Mouse (Mus musculus) frontal cortex, postnatal 10 days (tissue): ENCODE results near the gene Chchd6.

ENCODE experiments used
- DNase-seq, 2 experiments: peaks; one replicate each; pipeline ENCODE4 v3.0.0; 2022; ENCODE audit warnings: low spot score in 2 of 2, mixed read lengths in 1 of 2

Chchd6 gene

GRCm38 (mm10) chr6:89595018-89595776 lies at the start of gene Chchd6:
Gene Chchd6, minus strand, starts transcription at chr6:89595652.
- peak; percentile 92 to 95 for DNase-seq

DNA sequence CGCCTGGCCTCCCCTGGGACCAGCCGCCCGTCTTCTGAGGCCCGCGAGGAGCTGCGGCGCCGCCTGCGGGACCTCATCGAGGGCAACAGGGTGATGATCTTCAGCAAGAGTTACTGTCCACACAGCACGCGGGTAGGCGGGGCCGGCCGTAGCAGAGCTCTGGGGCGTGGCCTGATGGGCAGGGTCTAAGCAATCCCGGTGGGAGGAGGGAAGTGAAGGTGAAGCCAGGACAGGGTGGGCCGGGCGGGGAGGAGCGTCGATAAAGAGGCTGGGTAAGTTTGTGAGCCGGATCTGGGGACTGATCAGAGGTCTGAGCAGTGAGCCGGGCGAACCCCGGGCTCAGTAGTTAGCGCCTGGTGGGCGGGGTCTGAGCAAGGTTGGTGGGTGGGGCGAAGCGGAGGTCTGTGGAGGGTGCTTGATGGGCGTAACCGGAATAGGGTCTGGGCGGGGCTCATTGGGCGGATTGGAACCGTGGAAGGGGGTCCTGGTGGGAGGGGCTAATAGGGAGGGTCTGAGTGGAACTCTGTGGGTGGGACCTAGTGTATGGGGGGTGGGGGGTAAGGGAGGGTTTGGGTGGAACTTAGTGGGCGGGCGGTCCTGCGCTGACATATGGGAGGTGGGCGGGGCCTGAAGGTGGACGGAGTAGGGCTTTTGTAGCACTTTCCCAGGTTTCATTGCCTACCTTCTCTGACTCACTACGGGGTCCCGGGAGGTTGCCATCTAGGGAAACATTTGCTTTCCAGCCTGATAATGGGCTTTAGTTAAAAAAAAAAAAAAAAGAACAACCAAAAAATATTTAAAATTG lies 49.0 kb upstream of the Chchd6 start:
- peak; percentile 82 to 85 for DNase-seq

DNA sequence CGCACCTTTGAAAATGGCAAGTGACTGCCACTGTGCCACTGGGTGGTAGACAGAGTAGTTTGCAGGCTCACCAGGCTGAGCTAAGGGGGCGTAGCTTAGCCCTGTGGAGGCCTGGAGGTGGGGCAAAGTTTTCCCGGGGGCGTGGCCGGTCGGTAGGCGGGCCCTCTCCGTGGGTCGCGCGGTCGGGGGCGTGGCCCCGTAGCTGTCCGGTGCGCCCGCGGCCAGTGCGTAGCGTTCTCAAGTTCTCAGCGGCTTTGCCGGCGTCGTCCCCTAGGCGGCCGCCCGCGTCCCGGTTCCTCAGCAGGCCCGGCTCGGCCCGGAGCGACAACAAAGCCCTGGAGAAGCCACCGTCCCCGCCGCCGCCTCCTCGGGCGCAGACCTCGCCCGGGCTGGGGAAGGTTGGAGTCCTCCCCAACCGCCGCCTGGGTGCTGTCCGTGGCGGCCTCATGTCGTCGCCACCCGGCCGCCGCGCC lies 48.4 kb upstream of the Chchd6 start, which contains the start of gene Txnrd3:
TSS of gene Txnrd3 (plus strand) at position 191 of the 473 bp plus-strand sequence.
- DNase-seq, result peak; percentile 75 to 85

DNA sequence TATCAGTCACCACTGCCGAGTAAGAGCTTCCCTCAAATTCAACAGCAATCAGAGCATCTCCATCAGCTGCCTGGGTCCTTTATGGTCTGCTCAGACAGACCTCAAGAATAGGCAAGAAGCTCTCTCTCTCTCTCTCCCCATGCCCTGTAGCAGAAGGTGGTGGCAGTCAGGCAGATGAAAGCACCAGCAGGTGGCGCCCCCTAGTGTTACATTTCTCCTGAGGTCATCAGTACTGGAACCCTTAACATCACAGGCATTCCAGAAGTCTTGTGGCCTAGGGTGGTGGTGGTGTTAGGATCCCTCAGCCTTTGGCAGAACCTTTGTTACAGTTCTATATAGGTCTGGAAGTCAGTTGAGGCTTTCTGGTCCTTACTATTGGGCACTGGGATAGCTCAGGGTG lies 43.6 kb upstream of the Chchd6 start:
- no peak for DNase-seq

GRCm38 (mm10) chr6:89637977-89638376 lies 42.5 kb upstream of the Chchd6 start:
- DNase-seq, result no peak

GRCm38 (mm10) chr6:89634400-89634799 lies 38.9 kb upstream of the Chchd6 start:
- DNase-seq, result no peak

DNA sequence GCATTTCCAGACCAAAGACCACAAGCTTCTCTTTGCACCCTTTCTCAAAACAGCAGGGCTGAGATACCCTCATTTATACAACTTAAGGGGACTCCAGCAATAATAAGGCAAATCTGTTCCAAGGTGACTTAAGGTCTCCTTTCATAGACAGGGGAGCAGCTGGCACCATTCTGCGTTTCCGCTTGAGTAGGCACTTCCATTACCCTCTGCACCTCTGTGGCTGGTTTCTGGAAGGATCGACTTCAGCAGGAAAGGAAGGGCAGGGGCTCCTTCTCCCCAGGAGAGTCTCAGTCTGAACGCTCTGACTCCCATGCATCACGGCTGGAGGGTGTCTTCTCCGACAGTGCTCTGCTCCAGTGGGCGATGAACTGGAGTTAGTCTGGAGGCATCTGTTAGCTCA lies 37.7 kb upstream of the Chchd6 start:
- DNase-seq, result no peak

- DNase-seq, result peak; percentile 74 to 83
Observed at GRCm38 (mm10) chr6:89631809-89632562, 36.5 kb upstream of the Chchd6 start.

DNA sequence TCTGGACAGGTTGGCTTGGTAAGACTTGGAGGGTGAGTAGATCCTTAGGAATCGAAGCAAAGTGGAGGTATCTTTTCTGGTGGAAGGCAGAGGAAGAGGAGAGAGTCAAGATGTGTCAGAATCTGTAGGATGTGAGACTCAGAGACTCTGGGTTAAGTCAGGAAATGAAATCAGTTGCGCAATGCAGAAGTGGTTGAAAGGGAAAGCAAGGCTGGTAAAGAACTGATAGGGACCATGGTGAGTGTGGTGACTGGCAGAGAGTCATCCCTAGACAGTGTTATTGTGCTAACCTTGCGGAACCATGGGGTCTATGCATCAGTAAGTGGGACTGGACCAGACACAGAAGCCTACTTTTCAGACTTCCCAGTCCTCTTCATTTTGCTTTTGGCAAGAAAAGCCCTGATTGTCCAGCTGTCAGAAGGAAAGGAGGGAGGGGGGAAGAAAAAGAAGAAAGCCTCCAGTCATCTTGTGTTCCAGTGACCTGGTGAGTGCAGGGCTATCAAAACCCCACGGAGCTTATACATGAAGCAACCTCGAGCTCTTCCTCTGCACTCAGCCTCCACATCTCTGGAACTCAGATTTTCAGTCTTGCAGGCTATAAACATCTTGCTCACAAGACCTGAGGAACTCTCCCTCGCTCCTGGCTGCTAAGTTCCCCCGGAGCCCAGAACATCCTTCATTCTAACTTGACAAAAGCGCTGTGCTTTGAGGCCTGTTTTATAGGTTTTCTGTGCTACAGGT lies 32.8 kb upstream of the Chchd6 start:
- DNase-seq, result no peak

DNA sequence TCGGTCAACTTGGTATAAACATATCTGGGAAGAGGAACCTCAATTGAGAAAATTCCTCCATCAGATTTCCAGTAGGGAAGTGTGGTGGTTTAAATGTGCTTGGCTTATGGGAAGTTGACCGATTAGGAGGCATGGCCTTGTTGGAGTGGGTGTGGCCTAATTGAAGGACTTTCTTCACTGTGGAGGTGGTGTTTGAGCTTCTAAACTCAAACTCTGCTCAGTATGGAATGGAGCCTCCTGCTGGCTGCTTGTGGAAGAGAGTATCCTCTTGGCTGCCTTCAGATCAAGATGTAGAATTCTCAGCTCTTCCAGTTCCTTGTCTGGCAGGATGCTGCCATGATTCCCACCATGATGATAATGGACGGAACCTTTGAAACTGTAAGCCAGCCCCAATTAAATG lies 27.2 kb upstream of the Chchd6 start:
- DNase-seq, result no peak

GRCm38 (mm10) chr6:89615373-89615755 lies 19.9 kb upstream of the Chchd6 start:
- DNase-seq, result no peak

- no peak for DNase-seq
Observed at GRCm38 (mm10) chr6:89614596-89615372, 19.3 kb upstream of the Chchd6 start.

DNA sequence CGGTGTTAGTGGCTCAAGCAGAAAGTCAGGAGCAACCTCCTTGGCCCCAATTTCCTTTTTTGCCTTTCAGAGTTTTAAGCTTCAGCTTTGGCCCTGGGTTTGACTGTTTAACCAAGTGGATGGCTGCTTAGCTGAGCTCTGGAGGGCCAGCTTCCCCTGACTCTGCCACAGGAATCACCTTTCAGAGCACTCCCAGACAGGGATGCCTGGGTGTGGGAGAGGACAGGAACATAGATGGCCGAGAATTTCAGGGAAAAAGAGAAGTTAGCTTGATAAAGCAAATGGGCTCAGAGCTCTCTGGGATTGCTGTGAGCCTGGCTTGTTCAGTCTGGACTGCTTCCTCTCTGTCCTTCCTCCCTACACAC lies 18.6 kb upstream of the Chchd6 start:
- no peak for DNase-seq

DNA sequence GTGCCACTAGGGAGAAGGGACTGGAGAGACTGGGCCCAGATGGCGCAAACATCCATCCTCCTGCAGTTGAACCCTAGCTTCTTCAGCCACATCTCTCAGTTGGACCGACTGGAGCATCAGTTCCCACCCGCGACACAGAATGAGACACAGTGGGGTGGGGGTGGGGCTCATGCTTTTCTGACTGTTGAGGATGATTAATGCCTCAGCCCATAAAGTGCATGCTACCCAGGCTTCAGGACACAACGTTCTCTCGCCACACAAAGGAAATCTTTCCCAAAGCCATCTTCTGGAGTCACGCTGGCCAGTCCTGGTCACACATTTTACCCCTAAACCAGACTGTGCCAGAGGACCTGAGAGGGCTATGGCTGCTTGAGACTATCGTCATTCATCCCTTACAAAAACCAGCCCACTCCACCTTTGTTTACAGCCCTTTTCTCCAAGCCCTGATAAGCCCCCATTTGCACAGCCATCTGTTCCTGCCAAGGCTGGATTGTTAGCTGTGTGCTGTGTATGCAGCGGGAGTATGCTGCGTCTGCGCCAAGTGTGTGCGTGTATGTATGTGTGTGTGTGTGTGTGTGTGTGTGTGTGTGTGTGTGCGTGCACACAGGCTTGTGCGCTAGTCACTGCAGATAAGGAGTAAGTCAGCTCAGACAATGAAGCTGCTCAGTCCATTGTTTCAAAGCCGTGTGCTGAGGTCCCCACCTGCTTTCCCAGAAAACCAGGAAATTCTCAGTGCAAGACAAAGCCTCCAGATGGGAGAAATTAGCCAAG lies 18.1 kb upstream of the Chchd6 start:
- DNase-seq, result peak; percentile 42

DNA sequence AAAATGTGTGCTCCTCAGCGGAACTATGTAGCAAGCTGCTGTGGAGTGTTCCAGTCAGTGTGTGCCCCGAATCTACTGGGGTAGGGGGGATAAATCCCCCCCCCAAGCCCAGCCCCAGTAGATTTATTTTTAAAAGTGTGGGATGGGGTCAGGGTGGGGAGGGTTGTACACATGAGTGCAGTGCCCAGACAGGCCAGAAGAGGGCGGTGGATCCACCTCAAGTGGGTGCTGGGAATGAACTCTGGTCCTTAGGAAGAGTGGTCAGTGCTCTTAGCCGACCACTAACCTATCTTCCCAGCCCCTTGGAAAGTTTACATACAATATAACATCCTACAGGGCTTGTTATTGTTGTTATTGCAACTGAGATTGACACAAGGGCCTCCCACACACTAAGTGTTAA lies 12.5 kb upstream of the Chchd6 start:
- DNase-seq, result no peak

DNA sequence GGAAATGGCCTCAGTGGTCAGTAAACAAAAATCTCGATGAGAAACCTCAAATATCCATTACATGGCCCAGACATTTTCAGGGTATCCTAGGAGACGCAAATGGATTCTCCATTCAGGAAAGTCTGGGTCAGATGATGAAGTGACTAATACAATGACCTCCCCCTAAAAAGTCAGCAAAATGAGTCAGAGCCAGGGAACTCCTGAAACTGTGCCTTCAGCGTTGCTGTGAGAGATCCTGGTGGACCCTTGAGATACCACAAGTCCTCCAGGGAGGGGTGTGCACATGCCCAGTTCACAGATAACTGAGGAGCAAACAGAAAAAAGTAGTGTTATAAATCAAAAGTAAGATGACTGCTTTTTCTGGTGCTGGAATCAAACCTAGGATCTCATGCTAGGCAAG lies 10.6 kb upstream of the Chchd6 start:
- DNase-seq, result no peak

DNA sequence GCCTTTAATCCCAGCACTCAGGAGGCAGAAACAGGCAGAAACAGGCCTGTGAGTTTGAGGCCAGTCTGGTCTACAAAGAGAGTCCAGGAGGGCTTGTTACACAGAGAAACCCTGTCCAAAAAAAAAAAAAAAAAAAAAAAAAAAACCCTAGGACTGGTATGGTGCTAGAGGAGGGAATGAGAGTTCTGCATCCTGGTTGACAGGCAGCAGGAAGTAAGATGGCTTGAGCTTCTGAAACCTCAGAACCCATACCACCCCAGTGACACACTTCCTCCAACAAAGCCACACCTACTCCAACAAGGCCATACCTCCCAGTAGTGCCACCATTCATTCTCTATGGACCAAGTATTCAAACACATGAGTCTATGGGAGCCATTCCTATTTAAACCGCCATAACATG lies 1.1 kb upstream of the Chchd6 start:
- no peak for DNase-seq

DNA sequence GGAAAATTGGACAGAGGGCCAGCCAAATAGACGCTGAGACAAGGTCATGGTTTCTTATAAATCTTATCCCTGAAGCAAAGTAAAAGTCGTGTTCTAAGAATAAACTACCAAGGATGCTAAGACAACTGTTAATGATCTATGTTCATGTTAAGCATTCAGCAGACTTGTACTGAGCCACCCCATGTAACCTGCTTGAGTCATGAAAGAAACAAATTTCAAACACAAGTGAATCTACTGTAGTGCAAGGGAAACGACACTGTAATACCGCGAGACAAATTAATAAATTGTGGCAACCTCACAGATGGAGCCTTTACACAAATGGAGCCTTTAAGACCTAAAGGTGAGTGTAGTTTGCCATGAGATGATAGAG lies 310 bp upstream of the Chchd6 start:
- DNase-seq, result no peak

GRCm38 (mm10) chr6:89592016-89592415 lies 3.4 kb downstream of the Chchd6 start:
- no peak for DNase-seq

DNA sequence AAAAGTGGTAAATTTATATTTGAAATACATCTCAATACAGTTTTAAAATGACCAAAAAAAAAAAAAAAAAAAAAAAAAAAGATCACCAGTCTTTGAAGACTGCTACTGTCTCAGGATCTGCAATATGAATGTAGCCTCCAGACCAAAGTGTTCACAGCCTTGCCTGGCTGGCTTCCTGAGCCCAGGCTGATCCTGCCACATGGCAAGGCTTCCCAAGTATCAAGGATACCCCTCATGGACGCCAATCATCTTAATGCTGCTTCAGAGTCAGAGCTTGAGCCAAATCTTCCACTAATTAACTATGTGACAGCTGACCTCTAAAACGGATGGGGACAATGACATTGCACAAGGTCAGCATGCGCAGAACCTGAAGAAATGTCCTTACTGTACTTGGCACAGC lies 3.9 kb downstream of the Chchd6 start:
- DNase-seq, result no peak
